Mouse (Mus musculus): Measurements from ENCODE around the gene Lpar2.

Gene Lpar2

GRCm38 (mm10) chr8:69808094-69808863, 13.9 kb upstream of the Lpar2 start, which contains the start of gene Gmip:
Gmip (plus strand) TSS chr8:69808679.
- DNase-seq, result no peak

GRCm38 (mm10) chr8:69808864-69809403, 13.3 kb upstream of the Lpar2 start:
- no peak for DNase-seq

- DNase-seq, result no peak
Measured at GRCm38 (mm10) chr8:69809820-69810219, 12.4 kb upstream of the Lpar2 start.

- no peak for DNase-seq
Measured at GRCm38 (mm10) chr8:69814881-69815280, 7.3 kb upstream of the Lpar2 start.

GRCm38 (mm10) chr8:69815396-69815795, 6.8 kb upstream of the Lpar2 start:
- DNase-seq, result no peak

- no peak for DNase-seq
Measured at GRCm38 (mm10) chr8:69820466-69820865, 1.8 kb upstream of the Lpar2 start.

GRCm38 (mm10) chr8:69821971-69822385, 251 bp upstream of the Lpar2 start:
- DNase-seq, result no peak

- no peak for DNase-seq
Measured at GRCm38 (mm10) chr8:69826371-69826770, 4.1 kb downstream of the Lpar2 start.

GRCm38 (mm10) chr8:69832298-69832853, 10.1 kb downstream of the Lpar2 start, which contains the start of gene Pbx4:
Pbx4 (plus strand) TSS chr8:69832491.
- peak; percentile 85 for DNase-seq

- no peak for DNase-seq
Measured at GRCm38 (mm10) chr8:69837057-69837682, 14.9 kb downstream of the Lpar2 start.

- DNase-seq, result no peak
Measured at GRCm38 (mm10) chr8:69847167-69848065, 25.2 kb downstream of the Lpar2 start.

- DNase-seq, result no peak
Measured at GRCm38 (mm10) chr8:69848951-69849350, 26.7 kb downstream of the Lpar2 start.

GRCm38 (mm10) chr8:69849899-69850298, 27.7 kb downstream of the Lpar2 start:
- no peak for DNase-seq

- DNase-seq, result no peak
Measured at GRCm38 (mm10) chr8:69850926-69851506, 28.8 kb downstream of the Lpar2 start.

- DNase-seq, result no peak
Measured at GRCm38 (mm10) chr8:69853869-69854268, 31.6 kb downstream of the Lpar2 start.

- DNase-seq, result no peak
Measured at GRCm38 (mm10) chr8:69860807-69861206, 38.6 kb downstream of the Lpar2 start.

GRCm38 (mm10) chr8:69861251-69861650, 39.0 kb downstream of the Lpar2 start:
- DNase-seq, result no peak

GRCm38 (mm10) chr8:69863387-69864020, 41.3 kb downstream of the Lpar2 start:
- DNase-seq, result no peak

- no peak for DNase-seq
Measured at GRCm38 (mm10) chr8:69864180-69864579, 42.0 kb downstream of the Lpar2 start.

GRCm38 (mm10) chr8:69867696-69868326, 45.6 kb downstream of the Lpar2 start:
- no peak for DNase-seq

Measured in cerebellum, adult 9-10 months (tissue).